In genomic region chr17:5201859-5202598, GRCm38 (mm10) we compare ENCODE assay signal across 10 mouse cellular contexts.
A peak's percentile ranks its signal among the peaks of the same experiment; 100 is the strongest.
DNase-seq lines count a peak whose midpoint lies in the region; ATAC-seq and TF ChIP-seq lines count a peak whose summit lies in the region.
"Had no signal": no experiment of that assay in that cellular context is flagged by ENCODE, and none has a peak within 500 bp of the region (broad histone marks: within the 10 kb centered on the region; RNA-seq: fewer than 3 reads in every experiment).

No protein-coding gene starts in this region.

- WGBS in hindbrain, embryonic 11.5 days = 93% methylated on average over 6 of the region's 6 CpGs
- WGBS in hindbrain, embryonic 13.5 days = 86% methylated on average over 6 of the region's 6 CpGs
- 81% methylated on average over 6 of the region's 6 CpGs for WGBS in midbrain, postnatal 0 days

- TF ChIP-seq CTCF in midbrain, postnatal 0 days (IDR thresholded peaks at IDR 0.05) = peak; percentile 84

- H3K27ac ChIP-seq in hindbrain, embryonic 11.5 days (ENCODE audit: low read depth, low read length) = no peak overlapping the region
- H3K27ac ChIP-seq in hindbrain, embryonic 13.5 days = no peak overlapping the region
- H3K27ac ChIP-seq in ES-E14 (ENCODE audit: insufficient read depth, low read depth, low read length, poor library complexity, severe bottlenecking) = no peak overlapping the region
- H3K27ac ChIP-seq in midbrain, postnatal 0 days (ENCODE audit: low read depth, low read length) = no peak overlapping the region

- ATAC-seq in hindbrain, embryonic 11.5 days (ENCODE audit: low FRiP score) = no peak
- ATAC-seq in hindbrain, embryonic 13.5 days (ENCODE audit: low FRiP score) = no peak
- ATAC-seq in midbrain, postnatal 0 days (ENCODE audit: low FRiP score) = no peak

- in situ Hi-C loops in ES-E14 (cut with MboI; ENCODE audit: low sequenced_read_pairs in 2 of 2, unreplicated experiment in 2 of 2) = no loop called here

- peak; percentile 55 for DNase-seq in hindbrain, embryonic 11.5 days (ENCODE audit: low spot score)
- DNase-seq in ES-E14 (ENCODE audit: low read depth, low spot score) = peak; percentile 54
- DNase-seq in embryo, embryonic 11 days = peak; percentile 75
- DNase-seq in heart, postnatal 14 days = peak; percentile 61 to 74
- peak; percentile 60 to 63 for DNase-seq in left cerebral cortex, postnatal 10 days (ENCODE audit: extremely low spot score in 1 of 2, low spot score in 2 of 2)
- DNase-seq in midbrain, postnatal 0 days (ENCODE audit: low spot score) = peak; percentile 77
- DNase-seq in yolk sac, embryonic 10.5 days (ENCODE audit: low spot score) = peak; percentile 41

- no peak overlapping the region for H3K4me3 ChIP-seq in hindbrain, embryonic 11.5 days (ENCODE audit: low read depth, low read length)
- no peak overlapping the region for H3K4me3 ChIP-seq in hindbrain, embryonic 13.5 days
- H3K4me3 ChIP-seq in ES-E14 (ENCODE audit: insufficient read depth in 1 of 2, low read depth in 1 of 2, low read length in 2 of 2, poor library complexity in 1 of 2, severe bottlenecking in 1 of 2) = no peak overlapping the region
- H3K4me3 ChIP-seq in midbrain, postnatal 0 days (ENCODE audit: low read depth, low read length) = no peak overlapping the region
- H3K4me3 ChIP-seq: embryonic facial prominence, embryonic 15.5 days; megakaryocyte, embryonic 14.5 days had no signal

- intact Hi-C loops in heart, postnatal 14 days (cut with DNase I) = loop anchor here (1.0 to 5.0 kb wide), 3 partner anchors 50 to 195 kb away; no protein-coding TSS in a partner anchor
- intact Hi-C loops in left cerebral cortex, postnatal 10 days (cut with DNase I) = loop anchor here (10.0 kb wide), 1 partner anchor 193 kb away; no protein-coding TSS in a partner anchor

- H3K36me3 ChIP-seq in hindbrain, embryonic 11.5 days (ENCODE audit: control insufficient read depth, insufficient read depth, low read length) = no peaks in the 10 kb centered on the region
- no peaks in the 10 kb centered on the region for H3K36me3 ChIP-seq in hindbrain, embryonic 13.5 days
- H3K36me3 ChIP-seq in ES-E14 (ENCODE audit: control insufficient read depth, insufficient read depth, low read length, poor library complexity, severe bottlenecking) = no peaks in the 10 kb centered on the region
- no peaks in the 10 kb centered on the region for H3K36me3 ChIP-seq in midbrain, postnatal 0 days (ENCODE audit: insufficient read depth, low read length)
- H3K36me3 ChIP-seq: embryonic facial prominence, embryonic 15.5 days had no signal

- no peaks in the 10 kb centered on the region for H3K9me3 ChIP-seq in hindbrain, embryonic 11.5 days (ENCODE audit: control insufficient read depth, low read length)
- no peaks in the 10 kb centered on the region for H3K9me3 ChIP-seq in hindbrain, embryonic 13.5 days
- H3K9me3 ChIP-seq in ES-E14 (ENCODE audit: control insufficient read depth, insufficient read depth, low read depth, low read length) = no peaks in the 10 kb centered on the region
- no peaks in the 10 kb centered on the region for H3K9me3 ChIP-seq in midbrain, postnatal 0 days (ENCODE audit: low read length)
- H3K9me3 ChIP-seq: embryonic facial prominence, embryonic 15.5 days; megakaryocyte, embryonic 14.5 days had no signal

- H3K4me1 ChIP-seq in hindbrain, embryonic 11.5 days (replicated peaks; ENCODE audit: control insufficient read depth, insufficient read depth, low read length) = no peaks in the 10 kb centered on the region
- peaks cover 68% of the 10 kb centered on the region for H3K4me1 ChIP-seq in hindbrain, embryonic 13.5 days (replicated peaks)
- peaks cover 0 to 3% of the 10 kb centered on the region in 2 experiments; a peak in 2 of 4 replicates for H3K4me1 ChIP-seq in ES-E14 (ENCODE audit: control insufficient read depth in 2 of 2, insufficient read depth in 2 of 2, low read length in 2 of 2, poor library complexity in 1 of 2)
- peaks cover 7% of the 10 kb centered on the region for H3K4me1 ChIP-seq in midbrain, postnatal 0 days (ENCODE audit: insufficient read depth, low read length)

- H3K9ac ChIP-seq in hindbrain, embryonic 11.5 days (ENCODE audit: low read depth, low read length) = no peak overlapping the region
- no peak overlapping the region for H3K9ac ChIP-seq in hindbrain, embryonic 13.5 days
- H3K9ac ChIP-seq in ES-E14 (ENCODE audit: insufficient read depth, low read depth, low read length, poor library complexity, severe bottlenecking) = no peak overlapping the region
- H3K9ac ChIP-seq in midbrain, postnatal 0 days (replicated peaks; ENCODE audit: low read length, poor library complexity, severe bottlenecking) = no peak overlapping the region
- H3K9ac ChIP-seq: embryonic facial prominence, embryonic 15.5 days had no signal

- no peak overlapping the region for H3K4me2 ChIP-seq in hindbrain, embryonic 11.5 days (replicated peaks; ENCODE audit: low read depth, low read length)
- H3K4me2 ChIP-seq in hindbrain, embryonic 13.5 days = no peak overlapping the region
- H3K4me2 ChIP-seq in midbrain, postnatal 0 days (ENCODE audit: low read depth, low read length, poor library complexity, severe bottlenecking) = no peak overlapping the region
- H3K4me2 ChIP-seq: embryonic facial prominence, embryonic 15.5 days had no signal

- H3K27me3 ChIP-seq in hindbrain, embryonic 11.5 days (ENCODE audit: control insufficient read depth, insufficient read depth, low read length) = no peaks in the 10 kb centered on the region
- no peaks in the 10 kb centered on the region for H3K27me3 ChIP-seq in hindbrain, embryonic 13.5 days
- no peaks in the 10 kb centered on the region for H3K27me3 ChIP-seq in midbrain, postnatal 0 days (ENCODE audit: insufficient read depth, low read length)
- H3K27me3 ChIP-seq: embryonic facial prominence, embryonic 15.5 days; megakaryocyte, embryonic 14.5 days had no signal

TF ChIP-seq in ES-E14, 5 proteins besides CTCF, POLR2A, EP300 and RAD21:
- TF ChIP-seq ZNF384 (IDR thresholded peaks at IDR 0.05; ENCODE audit: low read depth, low read length) = no peak
- peak; percentile 42; the same call in 1 of the 2 replicates for TF ChIP-seq ZC3H11A (IDR thresholded peaks at IDR 0.05; ENCODE audit: borderline replicate concordance, low read depth, low read length)
